Mouse (Mus musculus): ENCODE measurements around the gene Atg4c.

The Atg4c gene

DNA sequence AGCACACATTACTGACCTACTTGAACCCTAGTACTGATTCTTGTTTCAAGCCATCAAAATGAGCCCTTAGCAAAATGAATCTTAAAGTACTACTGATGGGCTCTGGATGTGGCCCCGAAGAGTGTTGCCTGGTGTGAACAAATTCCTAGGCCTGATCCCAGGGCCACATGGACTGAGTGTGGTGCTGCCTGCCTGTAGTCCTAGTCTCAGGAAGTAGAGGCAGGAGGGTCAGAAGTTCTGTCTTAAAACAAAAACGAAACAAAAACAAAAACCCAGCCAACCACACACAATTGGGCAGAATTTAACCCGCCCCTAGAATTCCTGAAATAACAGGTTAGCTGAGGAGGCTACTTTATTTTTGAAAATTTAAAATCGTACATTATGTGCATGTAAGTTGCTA is 8.4 kb upstream of the Atg4c start:
- in situ Hi-C loops (cut with MboI, MseI) = loop anchor here (10.0 to 25.0 kb wide), 2 partner anchors 241 to 598 kb away; no protein-coding TSS in a partner anchor

DNA sequence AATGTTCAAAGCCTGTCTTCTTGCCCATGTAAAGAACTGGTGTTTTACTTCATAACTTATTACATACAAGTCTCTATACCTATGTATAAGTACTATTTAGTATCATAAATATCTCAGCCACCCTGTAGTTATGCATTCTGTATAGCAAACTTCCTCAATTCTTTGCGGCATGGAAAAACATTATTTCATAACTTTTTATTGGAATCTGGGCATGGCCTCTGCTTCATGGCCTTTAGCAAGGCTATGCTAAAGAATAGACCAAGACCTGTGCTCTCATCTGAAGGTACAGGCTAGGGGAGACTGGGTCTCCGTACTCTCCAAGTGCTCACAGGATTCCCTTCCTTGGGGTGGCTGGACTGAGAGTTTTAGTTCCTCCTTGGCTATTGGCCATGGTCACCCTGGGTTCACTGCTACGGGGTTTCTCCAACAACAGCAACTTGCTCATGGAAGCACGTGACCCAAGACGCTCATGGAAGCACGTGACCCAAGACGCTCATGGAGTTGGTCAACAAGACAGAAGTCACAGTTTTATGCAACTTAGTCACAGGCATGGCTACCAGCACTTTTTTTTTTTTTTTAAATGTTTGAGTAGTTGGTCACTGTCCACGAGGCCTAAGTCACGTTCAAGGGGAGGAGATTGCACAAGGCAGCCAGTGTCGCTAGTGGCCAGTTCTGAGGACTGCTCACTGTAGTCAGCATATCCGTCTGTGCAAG is 7.2 kb upstream of the Atg4c start:
- in situ Hi-C loops (cut with MboI, MseI) = loop anchor here (10.0 to 25.0 kb wide), 2 partner anchors 242 to 599 kb away; no protein-coding TSS in a partner anchor

DNA sequence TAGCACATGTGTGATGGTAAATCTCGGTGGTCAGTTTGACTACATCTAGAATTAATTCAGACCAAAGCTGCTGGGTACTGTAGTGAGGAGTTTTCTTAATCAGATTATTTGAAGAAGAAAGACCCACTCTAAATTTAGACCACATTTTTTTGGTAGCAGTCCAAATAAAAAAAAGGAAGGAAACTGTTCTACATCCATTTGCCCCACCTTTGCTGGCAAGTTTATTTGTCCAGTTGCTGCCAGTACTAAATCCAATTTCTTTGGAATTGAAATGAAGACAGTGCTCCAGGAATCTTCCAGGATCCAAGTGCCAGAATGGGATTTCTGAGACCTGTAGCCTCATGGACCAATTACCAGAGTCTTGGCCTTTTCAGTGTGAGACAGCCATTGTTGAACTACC is 1.1 kb upstream of the Atg4c start:
- in situ Hi-C loops (cut with MboI, MseI) = loop anchor here (25.0 kb wide), 1 partner anchor 605 kb away; no protein-coding TSS in a partner anchor

DNA sequence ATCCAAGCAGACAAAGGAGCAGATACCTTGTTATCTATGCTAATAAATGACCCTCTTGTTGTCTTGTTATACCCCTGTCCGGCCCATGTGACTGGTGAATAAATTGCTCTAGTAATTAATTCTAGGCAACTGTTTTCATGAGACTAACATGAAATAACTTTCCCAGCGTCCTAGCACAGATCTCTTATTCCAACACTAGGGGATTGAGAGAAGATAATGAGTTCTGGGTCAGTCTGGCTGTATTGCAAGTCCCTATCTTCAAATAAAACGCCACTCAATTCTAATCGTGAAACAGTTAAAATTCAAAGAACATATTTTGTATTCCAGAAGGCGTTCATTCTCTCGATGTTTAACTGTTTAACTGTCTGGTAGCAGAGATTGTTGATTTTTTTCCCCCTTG is 520 bp upstream of the Atg4c start:
- in situ Hi-C loops (cut with MboI, MseI) = loop anchor here (25.0 kb wide), 1 partner anchor 606 kb away; no protein-coding TSS in a partner anchor

DNA sequence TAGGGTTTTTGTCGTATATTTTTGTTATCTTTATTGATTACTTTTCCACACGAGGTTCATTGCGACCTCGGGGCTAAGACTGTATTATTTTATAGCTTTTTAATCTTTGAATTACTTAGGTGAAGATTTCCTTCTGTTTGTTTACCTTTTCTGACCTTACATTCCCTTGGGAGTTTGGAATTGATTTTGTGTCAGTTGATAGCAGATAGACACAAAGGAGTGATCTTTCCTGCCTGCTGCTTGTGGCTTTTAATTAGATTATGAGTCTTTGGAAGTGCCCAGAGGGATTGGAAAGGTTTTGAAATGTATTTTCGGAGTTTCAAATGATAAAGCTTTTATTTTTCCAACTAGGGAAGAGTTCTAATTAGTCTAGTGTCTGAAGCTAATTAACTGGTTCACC is 1.1 kb downstream of the Atg4c start:
- in situ Hi-C loops (cut with MboI, MseI) = loop anchor here (25.0 kb wide), 1 partner anchor 608 kb away; no protein-coding TSS in a partner anchor

DNA sequence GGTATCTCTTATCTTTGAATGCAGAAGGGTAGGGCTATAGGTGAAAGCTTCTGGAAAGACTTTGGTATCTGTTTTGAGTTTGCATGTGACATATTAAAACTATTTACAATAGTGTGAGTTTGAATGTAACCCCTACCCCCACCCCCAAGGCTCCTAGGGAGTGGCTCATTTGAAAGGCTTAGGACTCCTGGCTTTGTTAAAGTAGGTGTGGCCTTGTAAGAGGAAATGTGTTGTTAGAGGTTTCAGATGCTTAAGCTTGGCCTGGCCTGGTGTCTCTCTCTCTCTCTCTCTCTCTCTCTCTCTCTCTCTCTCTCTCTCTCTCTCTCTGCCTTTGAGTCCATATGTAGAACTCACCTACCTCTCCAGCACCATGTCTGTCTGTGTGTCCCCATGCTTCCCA is 5.0 kb downstream of the Atg4c start:
- in situ Hi-C loops (cut with MboI, MseI) = loop anchor here (25.0 kb wide), 1 partner anchor 611 kb away; no protein-coding TSS in a partner anchor

DNA sequence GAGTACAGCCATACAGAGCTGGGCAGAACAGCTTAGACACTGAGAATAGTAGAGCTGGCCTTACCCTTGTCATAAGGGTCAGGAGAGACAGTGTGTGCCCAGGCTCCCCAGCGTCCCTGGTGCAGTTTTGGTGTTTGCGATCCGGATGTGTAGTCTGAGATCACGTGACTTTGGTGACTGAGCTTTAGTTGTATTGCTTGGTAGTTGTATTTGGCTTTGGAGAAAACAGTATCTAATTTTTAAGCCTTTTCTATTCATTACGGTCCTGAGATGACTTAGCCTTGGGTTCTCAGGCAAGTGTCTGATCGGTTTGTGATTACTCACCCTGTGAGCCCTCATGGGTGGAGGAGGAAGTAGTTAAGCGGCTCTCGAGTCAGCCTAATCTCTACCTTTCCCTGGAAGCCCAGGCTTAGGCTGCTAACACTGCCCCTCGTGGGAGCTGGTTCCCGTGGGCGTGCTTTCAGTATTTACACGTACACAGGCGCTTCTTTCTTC is 6.1 kb downstream of the Atg4c start:
- in situ Hi-C loops (cut with MboI, MseI) = loop anchor here (25.0 kb wide), 1 partner anchor 613 kb away; no protein-coding TSS in a partner anchor

DNA sequence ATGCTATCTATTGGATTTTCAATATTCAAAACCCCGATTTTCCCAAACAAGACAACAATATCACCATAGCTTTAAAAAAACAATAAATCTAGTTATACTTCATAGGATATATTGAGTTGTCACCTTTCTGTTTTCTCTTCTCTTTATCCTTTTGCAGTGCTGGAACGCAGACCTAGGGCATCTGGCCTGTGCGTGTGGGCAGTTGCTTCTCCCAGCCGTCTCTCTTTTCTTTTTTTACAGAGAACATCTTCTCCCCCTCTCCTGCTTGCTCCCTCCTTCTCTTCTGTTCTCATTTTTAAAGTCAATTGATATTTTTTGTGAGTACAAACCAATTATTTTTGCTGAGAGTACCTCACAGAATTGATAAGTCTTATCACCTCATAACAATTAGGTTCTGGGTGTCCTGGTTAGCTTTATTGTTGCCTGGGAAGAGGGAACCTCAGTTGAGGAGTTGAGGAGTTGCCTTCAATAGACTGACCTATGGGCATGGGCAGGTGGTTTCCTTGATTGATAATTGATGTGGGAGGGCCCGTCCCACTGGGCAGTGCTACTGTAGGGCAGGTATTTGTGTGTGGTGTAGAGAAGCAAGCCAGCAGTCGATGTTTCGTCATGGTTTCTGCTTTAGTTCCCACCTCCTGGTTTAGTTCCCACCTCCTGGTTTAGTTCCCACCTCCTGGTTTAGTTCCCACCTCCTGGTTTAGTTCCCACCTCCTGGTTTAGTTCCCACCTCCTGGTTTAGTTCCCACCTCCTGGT is 6.8 kb downstream of the Atg4c start:
- in situ Hi-C loops (cut with MboI, MseI) = no loop called here

DNA sequence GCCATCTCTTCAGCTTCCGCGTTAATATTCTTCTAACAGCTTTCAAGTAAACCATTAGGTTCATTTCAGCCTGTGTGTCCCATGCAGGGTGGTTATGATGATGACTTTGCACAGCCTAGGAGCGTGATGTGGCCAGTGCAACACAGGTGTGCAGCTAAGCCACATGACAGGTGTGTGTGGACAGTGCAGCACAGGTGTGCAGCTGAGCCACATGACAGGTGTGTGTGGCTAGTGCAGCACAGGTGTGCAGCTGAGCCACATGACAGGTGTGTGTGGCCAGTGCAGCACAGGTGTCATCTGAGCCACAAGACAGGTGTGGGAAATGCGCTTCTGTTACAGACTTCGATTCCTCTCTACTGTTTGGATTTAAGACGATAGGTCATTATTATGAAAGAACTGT is 12.0 kb downstream of the Atg4c start:
- in situ Hi-C loops (cut with MboI, MseI) = no loop called here

DNA sequence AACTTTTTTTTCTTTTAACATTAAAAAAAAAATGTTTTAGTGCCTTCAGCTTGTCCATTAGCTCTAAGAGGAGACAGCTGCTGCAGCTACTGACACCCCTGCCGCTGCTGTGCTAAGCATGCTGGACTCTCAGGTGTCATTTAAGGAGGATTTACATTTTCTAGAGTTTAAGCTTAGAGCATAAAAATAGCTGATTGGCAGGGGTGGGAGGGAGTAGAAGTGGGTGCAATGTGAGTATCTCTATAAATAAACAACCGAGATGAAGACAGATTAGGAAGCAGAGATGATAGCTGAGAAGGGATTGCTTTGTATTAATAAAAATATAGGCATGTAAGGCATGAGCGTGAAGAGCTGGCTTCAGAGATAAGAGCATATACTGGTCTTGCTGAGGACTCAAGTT is 12.6 kb downstream of the Atg4c start:
- in situ Hi-C loops (cut with MboI, MseI) = no loop called here

DNA sequence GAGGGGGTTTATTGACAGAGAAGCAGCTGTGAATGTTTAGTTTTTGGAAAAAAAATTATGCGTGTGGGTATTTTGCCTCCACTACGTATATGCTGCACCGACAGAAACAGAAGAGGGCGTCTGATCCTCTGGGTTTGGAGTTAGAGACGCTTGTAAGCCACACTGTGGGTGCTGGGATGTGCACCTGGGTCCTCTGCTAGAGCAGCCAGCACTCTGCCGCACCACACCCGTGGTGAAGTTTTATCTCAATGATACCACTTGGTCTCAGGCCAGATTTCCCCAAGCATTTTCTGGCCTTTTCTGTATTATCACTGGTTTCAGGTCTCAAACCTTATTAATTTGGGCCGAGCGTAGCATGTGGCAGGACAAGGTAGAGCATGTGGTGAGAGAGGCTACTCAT is 16.4 kb downstream of the Atg4c start:
- in situ Hi-C loops (cut with MboI, MseI) = no loop called here

DNA sequence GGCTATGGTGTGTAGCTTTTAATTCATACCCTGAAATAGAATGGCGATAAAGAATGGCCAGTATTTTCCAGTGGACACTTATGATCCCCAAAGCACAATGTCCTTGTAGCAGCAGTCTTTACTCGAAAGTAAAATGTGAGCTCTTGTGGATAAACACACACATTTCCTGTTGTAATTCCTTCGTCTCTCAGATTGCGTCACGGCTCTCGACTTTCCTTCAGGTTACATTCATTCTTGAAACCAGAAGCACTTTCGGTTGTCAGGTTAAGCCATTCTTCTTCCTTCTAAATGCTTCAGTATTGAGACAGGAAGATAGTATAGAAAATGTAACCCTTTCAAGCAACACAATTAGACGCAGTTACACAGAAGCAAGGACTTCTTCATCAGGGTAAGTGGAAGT is 17.9 kb downstream of the Atg4c start:
- in situ Hi-C loops (cut with MboI, MseI) = no loop called here

DNA sequence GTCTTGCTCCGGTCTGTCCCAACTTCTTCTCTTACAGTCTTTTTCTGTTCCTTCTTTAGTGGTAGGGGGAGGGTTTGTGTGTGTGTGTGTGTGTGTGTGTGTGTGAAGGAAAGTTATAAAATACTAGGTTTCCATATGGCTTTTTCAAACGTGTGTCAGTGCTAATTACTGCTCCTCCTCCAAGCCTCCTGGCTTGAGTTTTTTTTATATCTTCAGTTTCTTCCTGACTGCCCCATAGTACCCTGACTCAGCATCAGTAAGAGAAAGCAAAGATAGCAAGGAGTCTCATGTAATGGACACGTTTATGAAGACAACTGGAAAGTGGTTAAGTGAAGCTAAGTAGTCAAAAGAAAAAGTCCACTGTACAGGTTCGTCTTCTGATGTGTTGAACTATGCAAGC is 19.4 kb downstream of the Atg4c start:
- in situ Hi-C loops (cut with MboI, MseI) = no loop called here

DNA sequence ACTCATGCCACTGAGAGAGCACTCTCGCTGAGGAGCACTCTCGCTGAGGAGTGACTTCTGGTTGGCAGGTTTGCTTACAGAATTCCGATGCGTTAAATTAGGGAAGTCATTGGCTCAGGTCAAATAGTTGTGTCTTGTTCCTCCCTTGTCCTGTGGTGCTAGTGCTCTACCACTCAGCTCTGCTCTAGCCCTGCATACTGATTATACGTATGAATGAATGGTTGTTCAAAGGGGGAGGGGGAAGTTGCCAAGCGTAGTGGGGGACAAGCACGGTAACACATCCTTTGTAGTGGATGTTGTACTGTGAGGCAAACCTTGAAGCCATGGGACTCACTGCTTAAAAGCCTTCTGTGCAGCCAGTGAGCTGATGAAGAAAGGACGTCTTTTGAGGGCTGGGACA is 28.5 kb downstream of the Atg4c start:
- in situ Hi-C loops (cut with MboI, MseI) = no loop called here

DNA sequence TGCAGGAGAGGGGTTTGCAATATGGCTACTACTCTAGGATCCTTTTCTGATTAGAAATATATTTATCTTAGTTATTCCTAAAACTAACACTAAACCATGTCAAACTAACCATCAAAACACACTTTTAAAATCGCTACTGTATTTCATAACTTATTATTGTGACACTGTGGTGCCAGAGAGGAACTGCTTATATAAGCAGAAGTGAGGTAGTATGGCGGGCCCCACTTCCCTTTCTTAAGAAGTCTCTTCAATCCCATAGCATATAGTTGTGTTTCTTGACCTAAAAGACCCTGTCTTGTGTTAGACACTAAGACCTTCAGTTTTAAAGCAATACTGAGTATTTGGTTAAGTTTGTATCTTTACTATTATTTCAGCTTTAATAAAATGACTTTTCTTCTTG is 31.1 kb downstream of the Atg4c start:
- in situ Hi-C loops (cut with MboI, MseI) = no loop called here

DNA sequence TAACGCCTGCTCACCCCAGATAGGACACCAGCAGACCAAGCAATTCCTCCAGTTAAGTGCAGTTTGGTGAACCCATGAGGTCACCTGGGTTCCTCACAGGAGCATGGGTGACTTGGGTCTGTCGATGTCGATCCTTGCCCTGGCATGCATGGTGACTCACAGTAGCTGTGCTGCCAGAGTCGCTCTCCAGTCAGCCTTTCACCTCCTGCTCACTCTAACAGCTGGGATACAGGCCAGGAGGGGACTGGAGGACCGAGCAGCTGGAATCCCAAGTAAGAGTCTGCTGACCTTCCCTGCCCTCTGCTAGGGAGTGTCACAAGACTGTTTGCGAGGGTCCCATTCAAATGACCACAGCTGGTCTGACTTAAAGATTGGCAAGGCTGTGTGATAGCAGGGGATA is 33.5 kb downstream of the Atg4c start:
- in situ Hi-C loops (cut with MboI, MseI) = no loop called here

DNA sequence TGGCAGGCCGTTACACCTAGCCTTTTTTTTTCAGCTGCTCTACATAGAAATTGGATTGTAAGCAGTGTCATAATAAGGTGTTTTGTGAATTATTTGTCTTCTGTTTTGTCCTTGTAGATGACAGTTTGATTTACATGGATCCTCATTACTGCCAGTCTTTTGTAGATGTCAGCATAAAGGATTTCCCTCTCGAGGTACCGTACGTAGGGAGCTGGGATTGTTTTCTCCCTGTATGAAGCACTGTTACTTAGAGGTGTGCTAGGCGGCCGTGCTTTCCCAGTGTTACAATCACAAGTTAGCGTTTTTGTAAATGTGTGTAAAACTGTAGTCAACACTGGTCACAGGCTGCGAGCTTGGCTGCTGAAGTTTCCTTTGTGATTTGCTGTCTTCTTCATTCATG is 35.6 kb downstream of the Atg4c start:
- in situ Hi-C loops (cut with MboI, MseI) = no loop called here

DNA sequence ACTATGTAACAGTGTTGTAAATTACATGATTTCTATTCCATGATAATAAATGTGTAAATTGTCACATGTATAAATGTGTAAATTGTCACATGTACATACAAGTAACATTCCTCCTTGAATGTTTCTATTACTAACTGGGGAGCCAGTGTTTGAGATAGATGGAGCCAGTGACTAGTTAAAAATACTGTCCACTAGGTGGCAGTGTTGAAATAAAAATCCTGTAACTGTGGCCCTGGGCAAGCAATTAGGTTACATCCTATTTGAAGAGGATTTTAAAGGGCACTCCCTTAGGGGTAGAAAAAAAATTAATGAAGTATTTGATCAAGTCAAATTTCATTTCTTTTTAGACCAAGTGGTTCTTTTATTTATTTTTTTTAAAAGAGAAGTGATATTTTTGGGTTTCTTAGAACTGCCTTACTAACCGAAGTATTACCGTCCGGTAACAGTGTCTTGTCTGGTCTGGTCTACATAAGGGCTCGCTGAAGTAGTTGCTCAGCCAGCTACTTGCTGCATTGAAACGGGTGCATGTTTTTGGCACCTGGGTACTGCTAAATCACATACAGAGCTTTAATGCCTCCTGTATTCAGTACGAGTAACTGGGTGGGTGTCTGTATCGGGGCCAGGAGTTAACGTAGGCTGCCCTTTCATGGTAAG is 41.6 kb downstream of the Atg4c start:
- in situ Hi-C loops (cut with MboI, MseI) = no loop called here

DNA sequence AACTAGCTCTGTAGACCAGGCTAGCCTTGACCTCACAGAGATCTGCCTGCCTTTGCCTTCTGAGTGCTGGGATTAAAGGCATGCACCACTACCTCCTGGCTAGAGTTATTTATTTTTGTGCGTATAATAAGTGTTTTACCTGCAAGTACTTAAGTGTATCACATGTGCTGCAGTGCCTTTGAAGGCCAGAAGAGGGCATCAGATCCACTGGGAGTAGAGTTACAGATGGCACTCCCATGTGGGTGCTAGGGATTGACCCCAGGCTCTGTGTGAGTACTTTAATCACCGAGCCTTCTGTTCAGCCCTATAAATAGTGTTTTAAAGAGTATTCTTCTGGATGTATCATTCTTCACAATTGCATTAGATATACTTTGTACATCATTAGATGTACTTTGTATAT is 44.6 kb downstream of the Atg4c start:
- in situ Hi-C loops (cut with MboI, MseI) = no loop called here

DNA sequence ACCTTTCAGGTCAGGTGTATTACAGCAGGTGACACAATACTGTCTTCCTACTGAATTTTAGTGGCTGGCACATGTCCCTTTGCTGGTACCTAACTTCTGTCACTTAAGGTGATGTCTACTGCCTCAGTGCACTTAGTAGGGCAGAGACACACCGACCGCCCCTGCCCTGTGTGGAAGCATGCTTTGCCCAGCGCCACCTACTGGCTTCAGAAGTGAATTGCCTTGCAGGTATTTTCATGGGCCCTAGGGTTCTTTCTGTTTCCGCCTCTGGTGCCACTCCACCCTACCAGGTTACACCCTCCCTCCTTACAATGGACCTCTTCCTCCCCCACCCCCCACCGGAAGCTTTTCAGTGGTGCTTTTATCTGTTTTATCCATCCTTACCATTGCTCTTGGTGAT is 47.9 kb downstream of the Atg4c start:
- in situ Hi-C loops (cut with MboI, MseI) = no loop called here

DNA sequence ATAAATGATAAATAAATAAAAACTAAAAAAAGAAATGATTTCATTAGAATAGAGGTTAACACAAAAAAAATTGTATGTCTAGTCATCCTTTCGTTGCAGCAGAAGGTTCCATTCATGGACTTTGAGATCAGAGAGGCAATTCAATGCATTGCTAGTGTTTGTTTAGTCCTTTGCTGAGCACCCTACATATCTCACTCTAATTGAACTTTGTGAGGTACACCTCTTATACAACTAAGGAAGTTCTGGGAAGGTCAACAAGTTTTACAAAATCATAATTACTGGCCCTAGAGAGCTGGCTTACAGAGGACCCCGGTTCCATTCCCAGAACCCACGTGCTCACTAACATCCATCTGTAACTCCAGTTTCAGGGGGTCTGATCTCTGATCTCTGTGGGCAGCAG is 55.6 kb downstream of the Atg4c start:
- in situ Hi-C loops (cut with MboI, MseI) = no loop called here

DNA sequence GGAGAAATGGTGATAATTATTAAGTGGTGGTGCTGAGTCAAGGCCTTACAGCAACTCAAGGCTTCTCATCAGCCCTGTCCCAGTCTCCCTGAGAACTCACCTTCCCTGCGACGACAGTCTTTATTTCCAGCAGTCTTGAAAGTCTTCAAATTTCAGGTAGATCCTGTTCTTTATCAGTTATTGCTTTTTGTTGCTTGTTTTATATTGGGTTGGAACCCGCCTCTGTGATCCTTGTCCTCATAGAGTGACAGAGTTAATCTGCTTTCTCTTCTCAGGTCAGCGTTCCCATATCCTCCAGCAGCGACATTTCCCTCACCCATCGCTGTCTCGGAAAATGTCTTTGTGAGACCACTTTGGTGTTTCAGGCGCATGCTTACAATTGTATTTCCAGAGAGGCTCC is 56.1 kb downstream of the Atg4c start:
- in situ Hi-C loops (cut with MboI, MseI) = no loop called here

Data from T-helper 1 cell (primary cell).